Mouse (Mus musculus) ovary, adult 10 weeks (tissue): ENCODE results near the gene Olfr975. TPM values are rescaled to one million over a fixed set of nuclear protein-coding genes. Genes with fewer than 3 reads are reported as not detected.

Experiments
- polyA plus RNA-seq: library from polyadenylated mRNA; stranded (reverse); fragments of 350-450 nt; fragmentation: Illumina TruSeq; extraction: RNeasy Lipid Tissue Mini Kit (QIAGEN cat#74804); gene quantifications from one replicate; pipeline ENCODE4 v1.2.3, GENCODE M21; 2014

Gene Olfr975
- not detected for polyA plus RNA-seq

DNA sequence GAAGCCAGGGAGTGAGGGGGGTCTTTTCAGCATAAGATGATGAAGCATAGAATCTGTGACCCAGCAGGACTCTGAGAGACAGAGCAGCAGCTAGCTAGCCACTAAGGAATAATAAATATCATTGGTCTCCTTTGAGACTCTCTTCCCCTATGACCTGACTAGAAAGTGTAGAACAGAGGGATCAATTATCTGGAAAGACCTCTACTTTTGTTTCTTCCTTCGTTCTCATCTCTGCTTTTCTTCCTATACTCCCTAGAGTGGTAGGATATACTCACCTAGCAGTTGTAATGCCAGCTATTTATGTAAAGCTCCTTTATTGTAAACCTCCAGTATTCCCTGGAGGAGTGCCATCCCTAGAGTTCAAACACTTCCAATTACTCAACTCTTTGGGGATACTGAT, at the start of gene Olfr975:
Gene Olfr975, minus strand, starts transcription at position 101 of the 400 bp plus-strand sequence.

DNA sequence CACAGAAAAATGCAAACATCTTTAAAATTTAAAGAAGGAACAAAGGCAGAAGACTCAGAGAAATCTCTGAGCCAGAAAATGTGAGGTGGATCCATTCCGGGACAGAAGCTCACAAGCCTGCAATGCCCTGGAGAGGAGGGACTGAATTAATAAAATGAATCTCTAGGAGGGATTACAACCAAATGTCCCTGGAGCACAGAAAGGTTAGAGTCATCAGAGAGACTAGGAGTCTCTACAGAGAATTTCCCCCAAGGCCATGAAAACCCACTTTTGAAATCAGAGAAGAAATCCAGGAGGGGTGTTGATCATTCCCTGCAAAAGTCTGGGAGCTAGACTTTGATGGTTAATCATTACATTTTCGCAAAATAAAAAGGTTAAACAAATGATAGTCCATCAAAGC, 40.0 kb upstream of the Olfr975 start, which contains the start of gene Olfr978:
Gene Olfr978, plus strand, starts transcription at position 301 of the 400 bp plus-strand sequence.

DNA sequence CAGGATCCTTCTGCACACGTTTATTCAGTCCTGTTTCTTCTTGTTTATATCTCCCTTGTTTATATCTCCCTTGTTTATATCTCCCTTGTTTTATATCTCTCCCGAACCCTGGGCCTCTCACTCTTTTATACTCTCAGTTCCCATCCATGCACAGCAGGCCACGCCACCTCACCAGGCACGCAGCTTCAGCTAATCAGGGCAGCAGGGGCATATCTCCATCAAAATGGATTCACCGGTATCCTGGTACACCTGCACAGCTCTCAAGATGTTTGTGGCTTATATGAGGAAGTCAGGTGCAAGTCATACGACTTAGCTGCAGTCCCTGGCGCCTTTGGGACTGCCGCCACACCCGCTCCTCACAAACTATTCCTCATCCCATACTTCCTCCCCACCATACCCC, 9.2 kb upstream of the Olfr975 start, which contains the start of gene Olfr976:
Gene Olfr976, minus strand, starts transcription at position 101 of the 400 bp plus-strand sequence.

GRCm38 (mm10) chr9:39937201-39937600, 14.6 kb downstream of the Olfr975 start, which contains the start of gene Olfr974:
Gene Olfr974 (plus strand): TSS chr9:39937501.

GRCm38 (mm10) chr9:39907036-39907435, 44.8 kb downstream of the Olfr975 start, which contains the start of gene Olfr229:
Gene Olfr229 (plus strand): TSS chr9:39907336.

Other genes starting within 250 kb of the Olfr975 start
- not detected for gene Olfr149, start 244.9 kb downstream of the Olfr975 start, polyA plus RNA-seq
- not detected for gene Olfr965, start 240.7 kb downstream of the Olfr975 start, polyA plus RNA-seq
- not detected for gene Olfr150, start 221.1 kb downstream of the Olfr975 start, polyA plus RNA-seq
- not detected for gene Olfr967, start 205.8 kb downstream of the Olfr975 start, polyA plus RNA-seq
- not detected for gene Olfr968, start 168.8 kb downstream of the Olfr975 start, polyA plus RNA-seq
- gene Olfr969, start 161.1 kb downstream of the Olfr975 start, polyA plus RNA-seq, result not detected
- not detected for gene Olfr970, start 143.2 kb downstream of the Olfr975 start, polyA plus RNA-seq
- gene Olfr971, start 115.2 kb downstream of the Olfr975 start, polyA plus RNA-seq, result not detected
- not detected for gene Olfr972, start 85.6 kb downstream of the Olfr975 start, polyA plus RNA-seq
- gene Olfr229, start 44.7 kb downstream of the Olfr975 start, polyA plus RNA-seq, result not detected
- not detected for gene Olfr974, start 14.5 kb downstream of the Olfr975 start, polyA plus RNA-seq
- gene Olfr976, start 9.1 kb upstream of the Olfr975 start, polyA plus RNA-seq, result 10.5 TPM
- not detected for gene Olfr978, start 40.1 kb upstream of the Olfr975 start, polyA plus RNA-seq
- gene Olfr979, start 51.4 kb upstream of the Olfr975 start, polyA plus RNA-seq, result not detected
- not detected for gene Olfr980, start 57.5 kb upstream of the Olfr975 start, polyA plus RNA-seq
- gene Olfr981, start 69.4 kb upstream of the Olfr975 start, polyA plus RNA-seq, result not detected
- not detected for gene Olfr982, start 121.8 kb upstream of the Olfr975 start, polyA plus RNA-seq
- not detected for gene Olfr983, start 141.5 kb upstream of the Olfr975 start, polyA plus RNA-seq
- gene Olfr984, start 162.2 kb upstream of the Olfr975 start, polyA plus RNA-seq, result not detected
- gene Olfr985, start 178.1 kb upstream of the Olfr975 start, polyA plus RNA-seq, result not detected
- not detected for gene Tmem225, start 196.1 kb upstream of the Olfr975 start, polyA plus RNA-seq
- not detected for gene Olfr986, start 228.9 kb upstream of the Olfr975 start, polyA plus RNA-seq
- 9.3 TPM for gene Zfp202, start 240.3 kb upstream of the Olfr975 start, polyA plus RNA-seq